Mouse (Mus musculus) liver, postnatal 0 days (tissue): ENCODE measurements around the gene Lyve1. TPM values are rescaled to one million over a fixed set of nuclear protein-coding genes. Genes with fewer than 3 reads are reported as not detected.

Experiments
- ATAC-seq: fragments of 200-750 bp; cut with Nextera tagmentation; 2 replicates; pipeline ENCODE4 v1.8.0; 2017; ENCODE audit warnings: mild to moderate bottlenecking, moderate library complexity
- DNase-seq: peaks from one replicate; pipeline ENCODE4 v3.0.0-alpha.2; 2016
- H3K27ac ChIP-seq: fragments of 300-500 bp; sonication (generic); 2 replicates; pipeline ENCODE4 v1.5.1; 2014; ENCODE audit warnings: antibody characterized with exemption, moderate library complexity, mild to moderate bottlenecking, low read depth
- H3K27me3 ChIP-seq: fragments of 300-500 bp; sonication (generic); 2 replicates; pipeline ENCODE4 v1.6.1; 2014; ENCODE audit warnings: low read length, control low read depth, mixed read lengths; ENCODE audit not compliant: insufficient read depth
- H3K36me3 ChIP-seq: fragments of 300-500 bp; sonication (generic); replicated peaks from 2 replicates; pipeline ENCODE4 v1.6.1; 2014; ENCODE audit warnings: mild to moderate bottlenecking, control low read depth, low read length, moderate library complexity, mixed read lengths; ENCODE audit not compliant: insufficient read depth
- H3K4me1 ChIP-seq: fragments of 300-500 bp; sonication (generic); 2 replicates; pipeline ENCODE4 v1.6.1; 2014; ENCODE audit warnings: antibody characterized with exemption, mild to moderate bottlenecking, control low read depth; ENCODE audit not compliant: insufficient read depth
- H3K4me2 ChIP-seq: fragments of 300-500 bp; sonication (generic); 2 replicates; pipeline ENCODE4 v1.6.1; 2014; ENCODE audit warnings: low read depth, mild to moderate bottlenecking, low read length, moderate library complexity, mixed read lengths
- H3K4me3 ChIP-seq: fragments of 300-500 bp; sonication (generic); 2 replicates; pipeline ENCODE4 v1.5.1; 2014; ENCODE audit warnings: low read depth, low read length
- H3K9ac ChIP-seq: fragments of 300-500 bp; sonication (generic); replicated peaks from 2 replicates; pipeline ENCODE4 v1.6.1; 2014; ENCODE audit warnings: mild to moderate bottlenecking, moderate library complexity
- H3K9me3 ChIP-seq: fragments of 300-500 bp; sonication (generic); 2 replicates; pipeline ENCODE4 v1.6.1; 2016; ENCODE audit warnings: mild to moderate bottlenecking, control low read depth, low read length, mixed read lengths
- CTCF ChIP-seq: sonication (generic); IDR thresholded peaks from 2 replicates; pipeline ENCODE4 v1.5.1; 2016; ENCODE audit warnings: antibody characterized with exemption, low read depth
- EP300 ChIP-seq: IDR thresholded peaks from 2 replicates; pipeline ENCODE4 v1.6.1; 2016; ENCODE audit warnings: antibody characterized with exemption, low read depth, mild to moderate bottlenecking
- WGBS: fragments of 180-500 bp; shearing (Covaris S2); extraction: QIAGEN DNeasy Blood & Tissue Kit; methylation state at CpG from one replicate; pipeline ENCODE4 v1.1.7; 2014; ENCODE audit not compliant: insufficient replicate concordance; 5-methylcytosine and 5-hydroxymethylcytosine counted together
- polyA plus RNA-seq: library from polyadenylated mRNA; unstranded; fragments of >200 nt; fragmentation: Nextera tagmentation; extraction: Ambion mirVana; gene quantifications from 2 replicates; pipeline ENCODE4 v1.2.1, GENCODE M21; 2015

Gene Lyve1
- polyA plus RNA-seq, 1 experiment from 2014 or later = 37.4 TPM

DNA sequence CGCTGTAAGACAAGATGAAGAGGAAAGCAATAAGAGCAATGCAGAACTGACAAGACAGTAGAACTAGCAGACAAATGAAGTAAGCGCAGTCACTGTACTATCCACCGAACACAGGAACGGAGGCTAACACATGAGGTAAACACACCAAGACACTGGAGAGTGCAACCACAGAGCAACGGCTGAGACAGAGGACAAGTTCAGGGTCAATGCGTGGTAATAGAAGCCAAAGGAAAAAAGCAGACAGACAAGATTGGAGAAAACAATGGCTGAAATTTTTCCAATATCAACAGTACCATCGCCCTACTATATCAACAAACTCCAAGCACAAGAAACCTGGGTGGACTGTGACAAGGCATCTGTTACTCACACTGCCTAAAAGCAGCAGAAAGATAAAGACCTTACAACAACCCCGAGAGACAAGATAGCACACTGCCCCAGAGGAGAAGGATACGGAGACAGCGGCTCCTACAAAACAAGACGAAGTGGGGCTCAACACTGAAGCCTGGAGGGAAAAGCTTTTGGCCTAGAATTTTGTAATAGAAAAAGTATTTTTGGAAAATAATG lies 44.2 kb downstream of the Lyve1 start:
- H3K4me2 ChIP-seq = peak overlapping the region; percentile 31
- H3K9me3 ChIP-seq = no peaks in the 10 kb centered on the region
- peak overlapping the region; percentile 31; the same call in 1 of the 2 replicates for H3K27ac ChIP-seq
- H3K9ac ChIP-seq = 0 out of 2 replicates have a peak overlapping the region, but pooled peaks have one; percentile 6
- no peak for DNase-seq
- no peaks in the 10 kb centered on the region for H3K27me3 ChIP-seq
- 44% methylated on average over 11 of the region's 11 CpGs for WGBS
- no peak for TF ChIP-seq CTCF
- TF ChIP-seq EP300 = peak; percentile 96
- peaks cover 36% of the 10 kb centered on the region for H3K4me1 ChIP-seq
- ATAC-seq = peak; percentile 67
- no peak overlapping the region for H3K4me3 ChIP-seq
- peaks cover 56% of the 10 kb centered on the region for H3K36me3 ChIP-seq

DNA sequence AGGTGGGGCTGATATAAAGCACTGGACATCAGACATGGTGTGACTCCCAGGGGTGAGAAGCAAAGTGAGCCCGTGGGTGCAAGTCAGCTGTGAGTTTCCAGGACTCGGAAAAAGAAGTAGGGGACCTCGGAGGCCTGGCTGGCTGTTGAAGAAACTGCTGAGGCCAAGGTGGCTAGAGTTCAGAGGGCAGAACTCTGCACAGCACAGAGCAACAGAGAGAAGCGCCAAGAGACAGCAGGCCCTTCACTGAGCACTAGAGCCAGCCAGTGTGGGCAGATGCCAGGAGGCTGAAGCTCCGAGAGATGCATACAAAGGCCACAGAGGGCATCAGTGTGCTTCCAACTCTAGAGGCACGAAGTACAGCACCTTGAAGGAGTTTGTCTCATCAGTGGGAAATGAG lies 44.8 kb downstream of the Lyve1 start:
- Histone ChIP-seq H3K4me2 (no peak overlapping the region), H3K4me1 (peaks cover 30% of the 10 kb centered on the region), H3K9me3 (no peaks in the 10 kb centered on the region), H3K27ac (peak overlapping the region; percentile 31; the same call in 1 of the 2 replicates), H3K36me3 (peaks cover 59% of the 10 kb centered on the region), H3K27me3 (no peaks in the 10 kb centered on the region), H3K9ac (no peak overlapping the region), H3K4me3 (no peak overlapping the region)
- DNase-seq = no peak
- TF ChIP-seq CTCF (0 out of 2 replicates have a peak, but pooled peaks have one; percentile 21), EP300 (no peak)
- 77% methylated on average over 6 of the region's 6 CpGs for WGBS
- no peak for ATAC-seq

DNA sequence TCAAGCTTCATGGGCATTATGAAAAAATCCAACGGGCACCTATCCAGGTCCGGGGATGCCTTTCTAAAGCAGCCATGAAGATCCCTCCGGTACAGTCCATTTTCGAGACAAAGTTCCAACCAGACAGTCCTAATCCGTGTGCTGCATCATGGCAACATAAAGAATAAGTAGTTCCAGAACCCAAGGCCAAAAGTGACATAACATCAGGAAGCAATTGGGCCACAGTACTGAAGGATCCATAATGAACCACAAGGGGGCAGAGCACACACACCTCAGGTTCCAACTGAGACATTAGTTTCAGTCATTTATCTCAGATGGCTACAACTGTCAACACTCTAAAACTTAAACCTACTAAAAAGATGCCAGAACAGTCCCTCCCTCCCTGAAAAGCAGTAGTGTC lies 47.0 kb downstream of the Lyve1 start:
- 64% methylated on average over 5 of the region's 5 CpGs for WGBS
- H3K36me3 ChIP-seq = peaks cover 66% of the 10 kb centered on the region
- no peak overlapping the region for H3K4me2 ChIP-seq
- peaks cover 17% of the 10 kb centered on the region for H3K4me1 ChIP-seq
- H3K27ac ChIP-seq = no peak overlapping the region
- TF ChIP-seq EP300 (no peak), CTCF (peak; percentile 94)
- no peaks in the 10 kb centered on the region for H3K27me3 ChIP-seq
- ATAC-seq (peak; percentile 60), DNase-seq (peak; percentile 62)
- no peak overlapping the region for H3K9ac ChIP-seq
- H3K4me3 ChIP-seq = no peak overlapping the region
- H3K9me3 ChIP-seq = no peaks in the 10 kb centered on the region

DNA sequence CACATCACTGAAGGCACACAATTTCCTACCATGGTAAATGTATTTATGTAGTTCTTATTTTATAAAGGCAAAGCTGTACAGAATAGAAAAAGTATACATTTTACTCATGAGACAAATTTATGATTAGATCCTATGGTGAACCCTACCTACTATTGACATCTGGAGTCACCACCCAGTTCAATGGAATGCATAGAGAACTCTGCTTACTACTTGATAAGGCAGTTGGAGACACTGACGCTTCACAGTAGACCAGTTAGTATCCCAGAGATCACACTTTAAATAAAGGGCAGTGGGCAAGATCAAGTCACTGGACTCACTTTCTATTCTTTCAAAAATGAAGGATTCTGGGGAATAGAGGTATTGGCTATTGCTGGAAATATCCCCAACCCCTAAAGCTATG lies 49.1 kb downstream of the Lyve1 start:
- 47% methylated on average over 1 of the region's 1 CpGs for WGBS
- no peaks in the 10 kb centered on the region for H3K27me3 ChIP-seq
- no peak overlapping the region for H3K4me3 ChIP-seq
- peaks cover 9% of the 10 kb centered on the region for H3K4me1 ChIP-seq
- H3K36me3 ChIP-seq = peaks cover 72% of the 10 kb centered on the region
- H3K9ac ChIP-seq = no peak overlapping the region
- ATAC-seq (no peak), DNase-seq (no peak)
- no peak overlapping the region for H3K4me2 ChIP-seq
- no peaks in the 10 kb centered on the region for H3K9me3 ChIP-seq
- TF ChIP-seq CTCF (no peak), EP300 (no peak)
- H3K27ac ChIP-seq = no peak overlapping the region

DNA sequence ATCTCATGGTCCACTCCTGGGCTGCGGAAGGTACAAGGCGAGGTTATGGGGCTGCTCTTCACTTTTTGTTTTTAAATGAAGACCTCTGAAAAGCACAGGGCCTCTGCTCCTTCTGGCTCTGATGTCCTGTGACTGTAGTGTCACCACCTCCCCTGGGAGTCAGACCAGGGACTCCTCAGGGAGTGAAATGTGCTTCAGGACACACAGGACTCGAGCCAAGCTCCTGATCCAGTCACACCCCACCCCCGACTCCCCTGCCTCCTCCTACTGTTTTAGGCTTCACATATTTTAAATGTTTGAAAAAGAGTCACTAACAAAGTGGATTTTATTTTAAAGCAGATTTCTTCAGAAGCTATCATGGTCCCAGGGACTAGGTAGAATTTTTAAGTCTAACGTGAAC lies 51.5 kb downstream of the Lyve1 start:
- Histone ChIP-seq H3K4me1 (no peaks in the 10 kb centered on the region), H3K27ac (no peak overlapping the region), H3K36me3 (peaks cover 80% of the 10 kb centered on the region), H3K27me3 (no peaks in the 10 kb centered on the region), H3K4me3 (no peak overlapping the region), H3K4me2 (no peak overlapping the region), H3K9ac (no peak overlapping the region), H3K9me3 (no peaks in the 10 kb centered on the region)
- no peak for DNase-seq
- 83% methylated on average over 5 of the region's 5 CpGs for WGBS
- TF ChIP-seq EP300 (no peak), CTCF (no peak)
- ATAC-seq = no peak

DNA sequence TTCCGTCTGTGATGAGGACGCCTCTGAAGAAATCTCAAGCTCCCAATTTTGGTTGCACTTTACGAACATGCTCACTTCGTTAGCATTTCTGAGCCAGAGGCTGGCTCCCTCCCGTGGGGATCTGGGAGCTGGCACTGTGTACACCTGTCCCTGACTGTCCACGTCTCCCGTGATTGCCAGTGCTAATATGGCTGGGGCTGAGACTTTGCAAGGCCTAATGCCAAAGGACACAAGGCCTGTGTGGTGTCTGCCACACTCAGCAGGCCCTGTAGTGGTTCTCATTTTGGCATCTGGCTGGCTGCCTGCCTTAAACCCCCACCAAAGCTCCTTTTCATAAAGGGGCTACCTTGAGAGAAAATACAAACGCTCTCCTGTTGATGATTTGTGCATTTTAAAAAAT lies 52.0 kb downstream of the Lyve1 start:
- no peak overlapping the region for H3K27ac ChIP-seq
- no peak for ATAC-seq
- H3K4me3 ChIP-seq = no peak overlapping the region
- H3K27me3 ChIP-seq = no peaks in the 10 kb centered on the region
- no peaks in the 10 kb centered on the region for H3K4me1 ChIP-seq
- TF ChIP-seq CTCF (no peak), EP300 (no peak)
- H3K9ac ChIP-seq = no peak overlapping the region
- peaks cover 82% of the 10 kb centered on the region for H3K36me3 ChIP-seq
- DNase-seq = no peak
- H3K4me2 ChIP-seq = no peak overlapping the region
- H3K9me3 ChIP-seq = no peaks in the 10 kb centered on the region
- 90% methylated on average over 8 of the region's 8 CpGs for WGBS
